Mouse (Mus musculus) heart, postnatal 0 days (tissue): Measurements from ENCODE around the gene Slc4a3. TPM values are rescaled to one million over a fixed set of nuclear protein-coding genes. Genes with fewer than 3 reads are reported as not detected.

ENCODE experiments used
- ATAC-seq: fragments of 200-750 bp; cut with Nextera tagmentation; 2 replicates; pipeline ENCODE4 v1.8.0; 2017; ENCODE audit warnings: low read depth, moderate number of reproducible peaks, moderate library complexity; ENCODE audit not compliant: insufficient read depth
- DNase-seq: peaks from one replicate; pipeline ENCODE4 v3.0.0-alpha.2; 2016; ENCODE audit warnings: low spot score
- H3K27ac ChIP-seq: fragments of 300-500 bp; sonication (generic); 2 replicates; pipeline ENCODE4 v1.5.1; 2014; ENCODE audit warnings: low read depth, mild to moderate bottlenecking
- H3K27me3 ChIP-seq: fragments of 300-500 bp; sonication (generic); 2 replicates; pipeline ENCODE4 v1.6.1; 2014; ENCODE audit warnings: low read length, mixed read lengths; ENCODE audit not compliant: control insufficient read depth, insufficient read depth
- H3K36me3 ChIP-seq: fragments of 300-500 bp; sonication (generic); replicated peaks from 2 replicates; pipeline ENCODE4 v1.6.1; 2014; ENCODE audit warnings: low read length, mixed read lengths; ENCODE audit not compliant: control insufficient read depth, insufficient read depth
- H3K4me1 ChIP-seq: fragments of 300-500 bp; sonication (generic); 2 replicates; pipeline ENCODE4 v1.6.1; 2014; ENCODE audit warnings: antibody characterized with exemption; ENCODE audit not compliant: control insufficient read depth, insufficient read depth
- H3K4me2 ChIP-seq: fragments of 300-500 bp; sonication (generic); 2 replicates; pipeline ENCODE4 v1.6.1; 2014; ENCODE audit warnings: low read depth, mild to moderate bottlenecking, low read length, moderate library complexity
- H3K4me3 ChIP-seq: fragments of 300-500 bp; sonication (generic); 2 replicates; pipeline ENCODE4 v1.5.1; 2014; ENCODE audit warnings: low read depth, low read length
- H3K9ac ChIP-seq: fragments of 300-500 bp; sonication (generic); replicated peaks from 2 replicates; pipeline ENCODE4 v1.6.1; 2014; ENCODE audit warnings: low read depth, low read length, mixed read lengths
- H3K9me3 ChIP-seq: fragments of 300-500 bp; sonication (generic); replicated peaks from 2 replicates; pipeline ENCODE4 v1.6.1; 2016; ENCODE audit warnings: low read length; ENCODE audit not compliant: control insufficient read depth
- CTCF ChIP-seq: IDR thresholded peaks from 2 replicates; pipeline ENCODE4 v1.5.1; 2016; ENCODE audit warnings: antibody characterized with exemption, control low read depth, low read depth
- EP300 ChIP-seq: IDR thresholded peaks from 2 replicates; pipeline ENCODE4 v1.6.1; 2016; ENCODE audit warnings: antibody characterized with exemption, low read depth
- WGBS: fragments of 180-500 bp; shearing (Covaris S2); extraction: QIAGEN DNeasy Blood & Tissue Kit; methylation state at CpG from one replicate; pipeline ENCODE4 v1.1.7; 2014; 5-methylcytosine and 5-hydroxymethylcytosine counted together
- polyA plus RNA-seq: library from polyadenylated mRNA; unstranded; fragments of >200 nt; fragmentation: Nextera tagmentation; extraction: Ambion mirVana; gene quantifications from 2 replicates; pipeline ENCODE4 v1.2.1, GENCODE M21; 2015
- total RNA-seq: library from RNA; depleted of rRNA; stranded (reverse); fragments of >200 nt; gene quantifications from 2 replicates; pipeline ENCODE4 v1.2.3, GENCODE M21; 2014; ENCODE audit warnings: low replicate concordance

Gene Slc4a3
- total and polyA plus RNA-seq, 2 experiments from 2014 or later: 49.9 to 136 TPM

GRCm38 (mm10) chr1:75509586-75509985 lies 36.5 kb upstream of the Slc4a3 start:
- Histone ChIP-seq H3K36me3 (no peaks in the 10 kb centered on the region), H3K27me3 (no peaks in the 10 kb centered on the region), H3K27ac (peak overlapping the region; percentile 87), H3K4me2 (no peak overlapping the region), H3K9me3 (no peaks in the 10 kb centered on the region), H3K4me3 (no peak overlapping the region), H3K4me1 (peaks cover 53% of the 10 kb centered on the region), H3K9ac (no peak overlapping the region)
- 57% methylated on average over 20 of the region's 20 CpGs for WGBS
- TF ChIP-seq EP300 (no peak), CTCF (no peak)
- no peak for ATAC-seq
- DNase-seq: no peak

- Histone ChIP-seq H3K9ac (no peak overlapping the region), H3K4me1 (peaks cover 49% of the 10 kb centered on the region), H3K27me3 (no peaks in the 10 kb centered on the region), H3K27ac (peak overlapping the region; percentile 87), H3K9me3 (no peaks in the 10 kb centered on the region), H3K36me3 (no peaks in the 10 kb centered on the region), H3K4me3 (no peak overlapping the region), H3K4me2 (no peak overlapping the region)
- 38% methylated on average over 5 of the region's 5 CpGs for WGBS
- TF ChIP-seq CTCF (no peak), EP300 (0 out of 2 replicates have a peak, but pooled peaks have one; percentile 72)
- peak; percentile 49 for DNase-seq
- ATAC-seq: no peak
Measured at GRCm38 (mm10) chr1:75510154-75510553, 35.9 kb upstream of the Slc4a3 start.

GRCm38 (mm10) chr1:75511437-75512210 lies 34.4 kb upstream of the Slc4a3 start:
- 23% methylated on average over 4 of the region's 4 CpGs for WGBS
- DNase-seq: peak; percentile 76
- H3K4me2 ChIP-seq: no peak overlapping the region

GRCm38 (mm10) chr1:75512550-75512949 lies 33.5 kb upstream of the Slc4a3 start:
- no peak for TF ChIP-seq CTCF
- TF ChIP-seq EP300: no peak
- H3K9ac ChIP-seq: no peak overlapping the region
- H3K36me3 ChIP-seq: no peaks in the 10 kb centered on the region
- DNase-seq (no peak), ATAC-seq (no peak)
- no peaks in the 10 kb centered on the region for H3K27me3 ChIP-seq
- H3K4me1 ChIP-seq: peaks cover 53% of the 10 kb centered on the region
- no peak overlapping the region for H3K4me2 ChIP-seq
- H3K27ac ChIP-seq: peak overlapping the region; percentile 87
- H3K9me3 ChIP-seq: no peaks in the 10 kb centered on the region
- H3K4me3 ChIP-seq: no peak overlapping the region
- 89% methylated on average over 3 of the region's 3 CpGs for WGBS

More at GRCm38 (mm10) chr1:75511437-75512210, 34.4 kb upstream of the Slc4a3 start:
- H3K9me3 ChIP-seq: no peaks in the 10 kb centered on the region
- peak overlapping the region; percentile 87 for H3K27ac ChIP-seq
- peak; percentile 54 for ATAC-seq
- H3K36me3 ChIP-seq: no peaks in the 10 kb centered on the region
- peaks cover 52% of the 10 kb centered on the region for H3K4me1 ChIP-seq
- no peaks in the 10 kb centered on the region for H3K27me3 ChIP-seq
- no peak overlapping the region for H3K4me3 ChIP-seq
- no peak overlapping the region for H3K9ac ChIP-seq
- no peak for TF ChIP-seq EP300
- no peak for TF ChIP-seq CTCF

- Histone ChIP-seq H3K27ac (peak overlapping the region; percentile 65), H3K36me3 (no peaks in the 10 kb centered on the region), H3K4me3 (no peak overlapping the region), H3K27me3 (no peaks in the 10 kb centered on the region), H3K4me1 (peaks cover 33% of the 10 kb centered on the region), H3K9ac (no peak overlapping the region), H3K9me3 (no peaks in the 10 kb centered on the region), H3K4me2 (no peak overlapping the region)
- TF ChIP-seq CTCF: no peak
- no peak for TF ChIP-seq EP300
- no peak for ATAC-seq
- DNase-seq: peak; percentile 49
- WGBS: 39% methylated on average over 15 of the region's 15 CpGs
Measured at GRCm38 (mm10) chr1:75516703-75517380, 29.2 kb upstream of the Slc4a3 start.
